Mouse (Mus musculus): ENCODE data around the gene Ccdc89.
A peak's percentile ranks its signal among the peaks of the same experiment; 100 is the strongest.

Gene Ccdc89

GRCm38 (mm10) chr7:90426020-90427001 lies at the start of gene Ccdc89:
TSS of gene Ccdc89 (plus strand) at chr7:90426577.
- peak; percentile 93 for DNase-seq (ENCODE audit: low spot score)

GRCm38 (mm10) chr7:90384411-90384810 lies 42.0 kb upstream of the Ccdc89 start:
- DNase-seq (ENCODE audit: low spot score) = no peak

- no peak for DNase-seq (ENCODE audit: low spot score)
These were observed 39.4 kb upstream of the Ccdc89 start for GRCm38 (mm10) chr7:90386885-90387459.

- no peak for DNase-seq (ENCODE audit: low spot score)
These were observed 36.6 kb upstream of the Ccdc89 start for GRCm38 (mm10) chr7:90389765-90390164.

- no peak for DNase-seq (ENCODE audit: low spot score)
These were observed 31.3 kb upstream of the Ccdc89 start for GRCm38 (mm10) chr7:90395073-90395472.

GRCm38 (mm10) chr7:90395928-90396327 lies 30.4 kb upstream of the Ccdc89 start:
- DNase-seq (ENCODE audit: low spot score) = no peak

GRCm38 (mm10) chr7:90409934-90410333 lies 16.4 kb upstream of the Ccdc89 start:
- DNase-seq (ENCODE audit: low spot score) = peak; percentile 51

- peak; percentile 73 for DNase-seq (ENCODE audit: low spot score)
These were observed 629 bp downstream of the Ccdc89 start for GRCm38 (mm10) chr7:90427006-90427405.

- DNase-seq (ENCODE audit: low spot score) = no peak
These were observed 5.8 kb downstream of the Ccdc89 start for GRCm38 (mm10) chr7:90432221-90432620.

- no peak for DNase-seq (ENCODE audit: low spot score)
These were observed 13.7 kb downstream of the Ccdc89 start for GRCm38 (mm10) chr7:90440044-90440443.

GRCm38 (mm10) chr7:90442070-90442469 lies 15.7 kb downstream of the Ccdc89 start:
- DNase-seq (ENCODE audit: low spot score) = peak; percentile 37

- peak; percentile 99 for DNase-seq (ENCODE audit: low spot score)
These were observed 16.2 kb downstream of the Ccdc89 start, which contains the start of gene Crebzf for GRCm38 (mm10) chr7:90442518-90443080. TSS of gene Crebzf (plus strand) at chr7:90442729.

GRCm38 (mm10) chr7:90443101-90444091 lies 17.0 kb downstream of the Ccdc89 start:
- peak; percentile 72 for DNase-seq (ENCODE audit: low spot score)

- DNase-seq (ENCODE audit: low spot score) = peak; percentile 40
These were observed 17.8 kb downstream of the Ccdc89 start for GRCm38 (mm10) chr7:90444206-90444605.

- peak; percentile 39 for DNase-seq (ENCODE audit: low spot score)
These were observed 29.9 kb downstream of the Ccdc89 start for GRCm38 (mm10) chr7:90456149-90456844.

GRCm38 (mm10) chr7:90456845-90457468 lies 30.6 kb downstream of the Ccdc89 start, which contains the start of gene Tmem126a:
TSS of gene Tmem126a (minus strand) at chr7:90457229.
- DNase-seq (ENCODE audit: low spot score) = peak; percentile 95

- peak; percentile 70 for DNase-seq (ENCODE audit: low spot score)
These were observed 31.1 kb downstream of the Ccdc89 start for GRCm38 (mm10) chr7:90457517-90457916.

GRCm38 (mm10) chr7:90460330-90460729 lies 34.0 kb downstream of the Ccdc89 start:
- no peak for DNase-seq (ENCODE audit: low spot score)

GRCm38 (mm10) chr7:90460930-90461329 lies 34.6 kb downstream of the Ccdc89 start:
- DNase-seq (ENCODE audit: low spot score) = no peak

- no peak for DNase-seq (ENCODE audit: low spot score)
These were observed 35.1 kb downstream of the Ccdc89 start for GRCm38 (mm10) chr7:90461441-90461840.
